In the genomic region with DNA sequence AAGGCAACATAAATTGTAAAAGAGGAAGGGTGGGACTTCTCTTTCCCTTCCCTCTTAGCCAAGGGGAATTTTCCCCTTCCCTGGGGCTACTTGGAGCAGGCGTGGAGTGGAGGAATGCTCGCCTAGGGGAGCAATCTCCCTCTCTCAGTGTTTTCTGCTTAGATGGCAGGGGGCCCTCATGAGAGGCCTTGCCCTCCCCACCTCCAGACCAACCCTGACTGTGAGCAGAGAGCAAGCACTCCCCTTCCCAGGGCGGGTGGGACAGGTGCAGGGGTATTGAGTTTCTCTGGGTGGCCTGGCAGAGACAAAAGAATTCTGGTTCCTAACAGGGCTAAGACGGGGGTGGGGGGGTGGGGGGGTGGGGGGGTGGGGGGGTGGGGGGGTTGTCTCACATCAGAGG, we compare ENCODE assay signal across 22 mouse cellular contexts. TPM values are rescaled to one million over a fixed set of nuclear protein-coding genes. Genes with fewer than 3 reads are reported as not detected.
DNase-seq lines count a peak whose midpoint lies in the region; ATAC-seq and TF ChIP-seq lines count a peak whose summit lies in the region.
"Had no signal": no experiment of that assay in that cellular context is flagged by ENCODE, and none has a peak within 500 bp of the region (broad histone marks: within the 10 kb centered on the region; RNA-seq: fewer than 3 reads in every experiment).

No protein-coding gene starts in this region.

- no peak overlapping the region for H3K4me3 ChIP-seq in heart, embryonic 13.5 days
- H3K4me3 ChIP-seq in ES-E14 (ENCODE audit: insufficient read depth in 1 of 2, low read depth in 1 of 2, low read length in 2 of 2, poor library complexity in 1 of 2, severe bottlenecking in 1 of 2) = no peak overlapping the region
- no peak overlapping the region for H3K4me3 ChIP-seq in limb, embryonic 13.5 days
- H3K4me3 ChIP-seq: hindbrain, embryonic 13.5 days; liver, embryonic 13.5 days had no signal

- H3K27ac ChIP-seq in heart, embryonic 13.5 days (replicated peaks) = no peak overlapping the region
- no peak overlapping the region for H3K27ac ChIP-seq in ES-E14 (ENCODE audit: insufficient read depth, low read depth, low read length, poor library complexity, severe bottlenecking)
- H3K27ac ChIP-seq in limb, embryonic 13.5 days = no peak overlapping the region
- H3K27ac ChIP-seq: hindbrain, embryonic 13.5 days; liver, embryonic 13.5 days had no signal

- no peaks in the 10 kb centered on the region for H3K36me3 ChIP-seq in heart, embryonic 13.5 days
- H3K36me3 ChIP-seq in ES-E14 (ENCODE audit: control insufficient read depth, insufficient read depth, low read length, poor library complexity, severe bottlenecking) = no peaks in the 10 kb centered on the region
- H3K36me3 ChIP-seq in limb, embryonic 13.5 days = no peaks in the 10 kb centered on the region
- H3K36me3 ChIP-seq: hindbrain, embryonic 13.5 days; liver, embryonic 13.5 days had no signal

- no peak for ATAC-seq in heart, embryonic 13.5 days (ENCODE audit: extremely low read depth, insufficient number of reproducible peaks, low FRiP score, low TSS enrichment)
- peak; percentile 81 for ATAC-seq in limb, embryonic 13.5 days (ENCODE audit: low FRiP score, low read depth)
- ATAC-seq: forebrain, postnatal 0 days; inflammation-experienced regulatory T-cells, adult 6 months; midbrain, embryonic 16.5 days; Patski had no signal

- peak overlapping the region; percentile 25; the same call in 1 of the 2 replicates for H3K9ac ChIP-seq in heart, embryonic 13.5 days
- no peak overlapping the region for H3K9ac ChIP-seq in ES-E14 (ENCODE audit: insufficient read depth, low read depth, low read length, poor library complexity, severe bottlenecking)
- no peak overlapping the region for H3K9ac ChIP-seq in limb, embryonic 13.5 days
- H3K9ac ChIP-seq: forebrain, postnatal 0 days; hindbrain, embryonic 13.5 days; liver, embryonic 13.5 days; lung, embryonic 14.5 days had no signal

- no peak overlapping the region for H3K4me2 ChIP-seq in heart, embryonic 13.5 days
- H3K4me2 ChIP-seq in limb, embryonic 13.5 days (replicated peaks) = no peak overlapping the region
- H3K4me2 ChIP-seq: hindbrain, embryonic 13.5 days; liver, embryonic 13.5 days; lung, embryonic 14.5 days had no signal

- in situ Hi-C loops in ES-E14 (cut with MboI; ENCODE audit: low sequenced_read_pairs in 2 of 2, unreplicated experiment in 2 of 2) = no loop called here

- no peak for DNase-seq in heart, postnatal 25 days (ENCODE audit: low spot score)
- peak; percentile 24 for DNase-seq in A20 (ENCODE audit: low read depth, low spot score)
- peak; percentile 25 for DNase-seq in ES-E14 (ENCODE audit: low read depth, low spot score)
- no peak for DNase-seq in urinary bladder, adult 2 months (ENCODE audit: low spot score)
- DNase-seq in adrenal gland, postnatal 14 days = no peak
- DNase-seq: adrenal gland, postnatal 36 days; cerebellum, adult 11-12 months; cerebellum, postnatal 25 days; forebrain, postnatal 0 days; gastrocnemius, postnatal 36 days; kidney, adult 8-10 months; kidney, postnatal 25 days; liver, embryonic 13.5 days; lung, embryonic 14.5 days; lung, postnatal 4 days had no signal

- H3K9me3 ChIP-seq in heart, embryonic 13.5 days = no peaks in the 10 kb centered on the region
- no peaks in the 10 kb centered on the region for H3K9me3 ChIP-seq in ES-E14 (ENCODE audit: control insufficient read depth, insufficient read depth, low read depth, low read length)
- H3K9me3 ChIP-seq in limb, embryonic 13.5 days = no peaks in the 10 kb centered on the region
- H3K9me3 ChIP-seq: hindbrain, embryonic 13.5 days; liver, embryonic 13.5 days had no signal

- H3K4me1 ChIP-seq in heart, embryonic 13.5 days = no peaks in the 10 kb centered on the region
- H3K4me1 ChIP-seq in ES-E14 (ENCODE audit: control insufficient read depth in 2 of 2, insufficient read depth in 2 of 2, low read length in 2 of 2, poor library complexity in 1 of 2) = peaks cover 0 to 9% of the 10 kb centered on the region in 2 experiments; a peak in 2 of 4 replicates
- no peaks in the 10 kb centered on the region for H3K4me1 ChIP-seq in limb, embryonic 13.5 days
- H3K4me1 ChIP-seq: hindbrain, embryonic 13.5 days; liver, embryonic 13.5 days had no signal

- 15% methylated on average over 4 of the region's 4 CpGs for WGBS in heart, embryonic 13.5 days
- WGBS in limb, embryonic 13.5 days = 15% methylated on average over 4 of the region's 4 CpGs

- intact Hi-C loops in heart, postnatal 25 days (cut with DNase I) = no loop called here

- no peaks in the 10 kb centered on the region for H3K27me3 ChIP-seq in heart, embryonic 13.5 days (replicated peaks)
- H3K27me3 ChIP-seq in limb, embryonic 13.5 days = no peaks in the 10 kb centered on the region
- H3K27me3 ChIP-seq: hindbrain, embryonic 13.5 days; liver, embryonic 13.5 days; Patski had no signal

TF ChIP-seq in ES-E14, 5 proteins besides CTCF, POLR2A, EP300 and RAD21:
- TF ChIP-seq ZC3H11A (IDR thresholded peaks at IDR 0.05; ENCODE audit: borderline replicate concordance, low read depth, low read length) (no peak), CHD2 (IDR thresholded peaks at IDR 0.05; ENCODE audit: low read depth, low read length) (no peak), HCFC1 (IDR thresholded peaks at IDR 0.05; ENCODE audit: borderline replicate concordance, insufficient read depth, low read length) (no peak), MAFK (IDR thresholded peaks at IDR 0.05; ENCODE audit: insufficient read depth, low read depth, low read length) (no peak), ZNF384 (IDR thresholded peaks at IDR 0.05; ENCODE audit: low read depth, low read length) (0 out of 2 replicates have a peak, but pooled peaks have one; percentile 47)

RNA-seq across cellular contexts. Expression of gene Atraid, which starts 24.9 kb away (rescaled TPM):
- polyA plus RNA-seq in heart, embryonic 13.5 days (2015; fragmentation: Nextera tagmentation; extraction: Ambion mirVana) = 119 and 124 TPM in 2 replicates
- total RNA-seq in heart, postnatal 25 days (2021) = 10 to 100 TPM; 44.1 to 47.0 TPM
- 53.7 and 64.5 TPM in 2 replicates for total RNA-seq in ES-E14 (2012; rRNA removed)
- polyA plus RNA-seq in limb, embryonic 13.5 days (2015; fragmentation: Nextera tagmentation; extraction: Ambion mirVana) = 147 and 156 TPM in 2 replicates
- polyA plus RNA-seq in urinary bladder, adult 2 months (2012; rRNA removed) = 162 and 174 TPM in 2 replicates
- total RNA-seq in adrenal gland, postnatal 14 days (2021) = 116 and 121 TPM in 2 replicates

RNA-seq across cellular contexts. Expression of gene Slc5a6, which starts 25.5 kb away (rescaled TPM):
- polyA plus RNA-seq in heart, embryonic 13.5 days (2015; fragmentation: Nextera tagmentation; extraction: Ambion mirVana) = 6.9 and 7.2 TPM in 2 replicates
- total RNA-seq in heart, postnatal 25 days (2021) = 10 to 100 TPM in 1 of 2 experiments, 1 to 10 TPM in 1; 9.9 to 10.5 TPM
- total RNA-seq in ES-E14 (2012; rRNA removed) = 44.1 and 51.3 TPM in 2 replicates
- 13.4 and 14.1 TPM in 2 replicates for polyA plus RNA-seq in limb, embryonic 13.5 days (2015; fragmentation: Nextera tagmentation; extraction: Ambion mirVana)
- polyA plus RNA-seq in urinary bladder, adult 2 months (2012; rRNA removed) = 19.4 and 21.3 TPM in 2 replicates
- total RNA-seq in adrenal gland, postnatal 14 days (2021) = 19.7 and 24.0 TPM in 2 replicates

RNA-seq across cellular contexts. Expression of gene Cad, which starts 31.3 kb away (rescaled TPM):
- polyA plus RNA-seq in heart, embryonic 13.5 days (2015; fragmentation: Nextera tagmentation; extraction: Ambion mirVana) = 17.8 and 20.9 TPM in 2 replicates
- 10 to 100 TPM; 14.4 to 15.5 TPM for total RNA-seq in heart, postnatal 25 days (2021)
- 154 and 258 TPM in 2 replicates for total RNA-seq in ES-E14 (2012; rRNA removed)
- polyA plus RNA-seq in limb, embryonic 13.5 days (2015; fragmentation: Nextera tagmentation; extraction: Ambion mirVana) = 30.0 and 33.7 TPM in 2 replicates
- polyA plus RNA-seq in urinary bladder, adult 2 months (2012; rRNA removed) = 14.6 and 14.8 TPM in 2 replicates
- total RNA-seq in adrenal gland, postnatal 14 days (2021) = 31.0 and 37.3 TPM in 2 replicates

RNA-seq across cellular contexts. Expression of gene Tcf23, which starts 54.8 kb away (rescaled TPM):
- polyA plus RNA-seq in heart, embryonic 13.5 days (2015; fragmentation: Nextera tagmentation; extraction: Ambion mirVana) = 0.06 and 0.16 TPM in 2 replicates
- total RNA-seq in heart, postnatal 25 days (2021) = under 1 TPM; 0.45 to 0.75 TPM
- total RNA-seq in ES-E14 (2012; rRNA removed) = 0.05 and 0.27 TPM in 2 replicates
- polyA plus RNA-seq in limb, embryonic 13.5 days (2015; fragmentation: Nextera tagmentation; extraction: Ambion mirVana) = not detected in 2 replicates
- 0.50 and 0.66 TPM in 2 replicates for polyA plus RNA-seq in urinary bladder, adult 2 months (2012; rRNA removed)
- 1.1 and 1.2 TPM in 2 replicates for total RNA-seq in adrenal gland, postnatal 14 days (2021)
- total RNA-seq: forebrain, postnatal 0 days; neutrophil, adult 5-6 weeks had no signal
- polyA plus RNA-seq: forebrain, postnatal 0 days; hindbrain, embryonic 13.5 days; inflammation-experienced regulatory T-cells, adult 6 months; midbrain, embryonic 16.5 days; Patski had no signal

Comparison
In these comparisons a context has a peak if more than half of its experiments do, and no peak if none do; other contexts are left out.
1. DNase-seq: peak in A20 (single experiment) and ES-E14 (single experiment); none in heart, postnatal 25 days (single experiment), urinary bladder, adult 2 months (single experiment) and adrenal gland, postnatal 14 days (single experiment).